Mouse (Mus musculus) granulocyte monocyte progenitor cell, adult 5-6 weeks (primary cell): ENCODE results near the gene Zfp13. TPM values are rescaled to one million over a fixed set of nuclear protein-coding genes. Genes with fewer than 3 reads are reported as not detected.
"Not testable (repeated sequence)": the region's sequence is repeated elsewhere in the genome, so short reads cannot be mapped to it uniquely, and the experiment has no call there.

Experiments
- ATAC-seq: replicated peaks from 2 replicates; pipeline ENCODE4 v1.8.0; 2016; ENCODE audit warnings: mild to moderate bottlenecking, moderate TSS enrichment, inconsistent platforms; ENCODE audit not compliant: poor library complexity, severe bottlenecking
- total RNA-seq, 2 experiments: library from RNA; stranded (forward) in 1 of 2; stranded (reverse) in 1 of 2; fragments of 200-712, 200-1000 nt in 1 of 2; fragments of >200 nt in 1 of 2; fragmentation: Nextera tagmentation in 1 of 2; gene quantifications; 2 replicates each; pipeline ENCODE4 v1.2.3; 2014 to 2017

Gene Zfp13
- 1.7 and 2.2 TPM in 2 replicates for total RNA-seq (2014; fragmentation: Nextera tagmentation)
- total RNA-seq (2017), result 0.46 and 0.56 TPM in 2 replicates

GRCm38 (mm10) chr17:23598582-23599552, at the start of gene Zfp13:
Gene Zfp13, minus strand, starts transcription at chr17:23599487.
- ATAC-seq, result peak; percentile 91

GRCm38 (mm10) chr17:23645894-23646293, 46.6 kb upstream of the Zfp13 start:
- ATAC-seq, result no peak

GRCm38 (mm10) chr17:23644613-23645495, 45.6 kb upstream of the Zfp13 start, which contains the start of gene Mmp25:
Gene Mmp25, minus strand, starts transcription at chr17:23645277.
- ATAC-seq, result peak; percentile 84

GRCm38 (mm10) chr17:23631241-23631640, 32.0 kb upstream of the Zfp13 start:
- no peak for ATAC-seq

- ATAC-seq, result peak; percentile 94
Measured at GRCm38 (mm10) chr17:23630195-23631020, 31.1 kb upstream of the Zfp13 start.

GRCm38 (mm10) chr17:23627813-23628212, 28.5 kb upstream of the Zfp13 start:
- ATAC-seq, result no peak

GRCm38 (mm10) chr17:23620351-23620750, 21.1 kb upstream of the Zfp13 start:
- ATAC-seq, result no peak

- ATAC-seq, result peak; percentile 80
Measured at GRCm38 (mm10) chr17:23617087-23617486, 17.8 kb upstream of the Zfp13 start.

DNA sequence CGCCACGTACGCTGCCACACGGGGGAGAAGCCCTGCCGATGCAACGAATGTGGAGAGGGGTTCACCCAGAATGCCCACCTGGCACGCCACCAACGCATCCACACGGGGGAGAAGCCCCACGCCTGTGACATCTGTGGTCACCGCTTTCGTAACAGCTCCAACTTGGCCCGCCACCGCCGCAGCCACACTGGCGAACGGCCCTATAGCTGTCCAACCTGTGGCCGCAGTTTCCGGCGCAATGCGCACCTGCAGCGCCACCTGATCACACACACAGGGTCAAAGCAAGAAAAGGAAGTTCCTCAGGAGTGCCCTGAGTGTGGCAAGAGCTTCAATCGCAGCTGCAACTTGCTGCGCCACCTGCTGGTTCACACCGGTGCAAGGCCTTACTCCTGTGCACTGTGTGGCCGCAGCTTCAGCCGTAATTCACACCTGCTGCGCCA, 11.1 kb upstream of the Zfp13 start:
- ATAC-seq, result peak; percentile 90

- ATAC-seq, result no peak
Measured at GRCm38 (mm10) chr17:23609612-23610011, 10.3 kb upstream of the Zfp13 start.

DNA sequence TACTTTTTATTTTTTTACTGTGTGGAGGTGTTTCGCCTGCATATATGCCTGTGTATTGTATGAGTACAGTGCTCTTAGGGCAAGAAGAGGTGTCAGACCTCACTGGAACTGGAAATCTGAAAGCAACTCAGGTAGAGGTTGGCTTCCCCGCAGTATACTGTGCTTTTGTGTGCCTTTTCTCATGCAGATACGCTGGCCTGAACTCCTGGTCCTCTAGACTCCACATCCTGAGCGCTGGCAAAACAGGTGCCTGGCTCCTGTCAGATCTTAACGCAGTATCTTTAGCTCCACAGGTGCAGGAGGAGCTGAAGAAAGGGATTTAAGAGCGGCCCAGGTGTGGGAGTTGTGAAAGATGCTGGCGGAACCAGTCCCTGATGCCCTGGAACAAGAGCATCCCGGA, 5.9 kb upstream of the Zfp13 start:
- ATAC-seq, result no peak

GRCm38 (mm10) chr17:23604394-23604793, 5.1 kb upstream of the Zfp13 start:
- ATAC-seq, result no peak

GRCm38 (mm10) chr17:23603542-23603941, 4.3 kb upstream of the Zfp13 start:
- peak; percentile 40 for ATAC-seq

DNA sequence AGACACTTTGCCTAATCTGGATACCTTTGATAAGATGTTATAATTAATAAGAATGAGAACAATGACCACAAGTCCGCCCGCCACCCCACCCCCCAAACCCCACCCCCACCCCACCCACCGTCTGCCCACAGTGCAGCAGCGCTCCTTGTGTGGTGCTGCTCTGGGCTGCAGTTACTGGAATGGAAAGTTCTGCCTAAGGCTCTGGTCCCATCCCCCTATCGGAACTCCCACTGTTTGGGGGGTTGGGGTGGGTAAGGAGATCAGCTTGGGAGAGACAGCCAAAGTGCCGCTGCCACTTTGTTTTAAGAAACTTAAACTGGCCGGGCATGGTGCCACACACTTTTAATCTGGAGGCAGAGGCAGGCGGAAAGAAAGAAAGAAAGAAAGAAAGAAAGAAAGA, 3.8 kb upstream of the Zfp13 start:
- ATAC-seq, result no peak

DNA sequence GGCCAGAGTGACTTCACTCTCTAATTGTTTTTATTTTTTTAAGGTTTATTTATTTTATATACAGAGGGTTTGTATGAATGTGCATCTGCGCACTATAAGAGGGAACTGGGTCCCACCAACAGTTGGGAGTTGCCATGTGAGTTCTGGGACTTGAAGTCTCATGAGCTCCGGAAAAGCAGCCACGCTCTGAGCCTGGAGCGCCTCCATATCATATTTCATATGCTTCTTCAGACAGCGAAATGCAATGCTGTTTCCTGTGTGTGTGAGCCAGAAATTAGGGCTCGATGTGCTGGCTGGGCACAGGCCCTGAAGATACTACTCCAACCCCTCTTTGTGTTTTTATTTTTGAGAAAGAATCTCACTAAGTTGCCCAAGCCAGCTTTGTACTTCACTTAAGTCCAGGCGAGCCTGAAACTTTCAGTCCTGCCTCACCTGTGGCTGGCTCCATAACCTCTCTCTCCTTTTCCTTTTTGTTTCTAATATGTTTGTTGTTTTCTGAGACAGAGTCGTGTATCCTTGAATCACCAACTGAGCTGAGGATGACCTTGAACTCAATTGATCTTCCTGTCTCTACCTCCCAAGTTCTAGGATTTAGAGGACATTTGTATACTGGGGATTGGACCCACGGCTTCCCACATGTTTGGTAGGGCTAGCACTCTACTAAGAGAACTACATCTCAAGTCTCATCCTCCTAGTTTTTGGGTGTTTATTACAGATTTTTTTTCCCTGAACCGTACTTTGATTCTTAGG, 2.7 kb upstream of the Zfp13 start:
- no peak for ATAC-seq

DNA sequence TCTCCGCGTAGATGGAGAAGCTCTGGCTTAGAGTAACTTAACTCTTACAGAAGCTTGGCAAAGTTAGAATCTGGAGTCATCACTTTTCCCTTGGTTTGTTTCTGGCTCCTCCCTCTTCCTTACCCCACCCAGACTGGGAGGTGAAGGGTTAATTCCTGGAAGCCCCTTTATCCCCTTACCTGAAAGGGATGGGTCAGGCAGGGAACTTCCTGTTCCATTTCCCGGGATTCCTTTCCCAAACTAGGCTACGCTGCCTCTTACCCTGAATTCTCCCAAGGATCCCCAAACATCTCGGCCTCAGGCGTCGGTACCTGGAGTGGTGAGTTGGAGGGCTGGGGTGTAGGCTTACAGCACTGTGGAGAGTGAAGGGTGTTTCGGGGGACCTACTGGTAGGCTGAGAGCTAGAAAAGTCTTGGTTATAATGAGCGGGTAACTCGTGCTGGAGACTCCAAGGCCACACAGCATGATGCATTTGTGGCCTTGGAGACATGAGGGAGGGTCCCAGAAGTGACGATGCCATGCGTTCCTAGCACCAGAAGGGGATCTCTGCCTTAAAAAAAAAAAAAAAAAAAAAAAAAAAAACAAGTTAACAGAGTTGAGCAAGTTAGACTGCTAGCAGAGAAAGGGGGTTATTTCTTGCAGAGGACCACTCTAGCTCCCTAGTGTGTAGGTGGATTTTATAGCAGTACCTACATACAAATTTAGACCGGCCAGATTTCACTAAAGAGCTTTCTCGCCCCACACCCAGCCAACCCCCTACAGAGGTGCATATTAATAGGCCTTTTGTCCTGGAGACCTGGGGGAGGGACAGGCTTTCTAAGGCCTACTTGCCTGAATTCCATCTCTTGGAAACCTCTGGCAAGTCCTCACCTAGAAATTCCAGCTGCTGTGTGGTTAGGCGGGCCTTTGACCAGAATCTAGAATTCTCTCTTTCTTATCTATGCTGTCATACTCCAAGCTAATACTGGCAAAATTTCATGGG, 1.6 kb upstream of the Zfp13 start, which contains the start of gene Zscan10:
TSS of gene Zscan10 (plus strand) at position 216 of the 982 bp plus-strand sequence.
- ATAC-seq, result no peak

- no peak for ATAC-seq
Measured at GRCm38 (mm10) chr17:23599605-23600063, 347 bp upstream of the Zfp13 start.

DNA sequence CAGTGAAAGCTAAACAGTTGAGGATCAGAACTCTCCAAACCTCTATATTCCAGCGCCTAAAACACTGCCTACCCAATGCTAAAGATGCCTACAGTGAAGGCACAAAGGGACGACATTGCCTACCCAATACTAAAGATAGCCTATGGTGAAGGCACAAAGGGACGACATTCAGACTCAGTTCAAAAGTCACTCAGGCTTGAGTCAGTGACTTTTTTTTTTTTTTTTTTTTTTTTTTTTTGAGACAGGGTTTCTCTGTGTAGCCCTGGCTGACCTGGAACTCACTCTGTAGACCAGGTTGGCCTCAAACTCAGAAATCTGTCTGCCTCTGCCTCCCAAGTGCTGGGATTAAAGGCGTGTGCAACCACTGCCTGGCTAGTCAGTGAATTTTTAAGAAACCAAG, 4.1 kb downstream of the Zfp13 start:
- not testable (repeated sequence) for ATAC-seq
